Mouse (Mus musculus): ENCODE data around the gene Tmc6.
A peak's percentile ranks its signal among the peaks of the same experiment; 100 is the strongest.

Tmc6 gene

GRCm38 (mm10) chr11:117755891-117756290, 26.1 kb downstream of the Tmc6 start:
- DNase-seq (ENCODE audit: low spot score) = no peak

GRCm38 (mm10) chr11:117751544-117751943, 30.5 kb downstream of the Tmc6 start:
- DNase-seq (ENCODE audit: low spot score) = no peak

GRCm38 (mm10) chr11:117749414-117749813, 32.6 kb downstream of the Tmc6 start:
- no peak for DNase-seq (ENCODE audit: low spot score)

GRCm38 (mm10) chr11:117748628-117749027, 33.4 kb downstream of the Tmc6 start:
- DNase-seq (ENCODE audit: low spot score) = no peak

GRCm38 (mm10) chr11:117743454-117744030, 38.5 kb downstream of the Tmc6 start:
- no peak for DNase-seq (ENCODE audit: low spot score)

GRCm38 (mm10) chr11:117742715-117743114, 39.3 kb downstream of the Tmc6 start:
- DNase-seq (ENCODE audit: low spot score) = no peak

- no peak for DNase-seq (ENCODE audit: low spot score)
Measured at GRCm38 (mm10) chr11:117742243-117742642, 39.8 kb downstream of the Tmc6 start.

GRCm38 (mm10) chr11:117741128-117741527, 40.9 kb downstream of the Tmc6 start:
- DNase-seq (ENCODE audit: low spot score) = no peak

GRCm38 (mm10) chr11:117738123-117738522, 43.9 kb downstream of the Tmc6 start:
- DNase-seq (ENCODE audit: low spot score) = no peak

- no peak for DNase-seq (ENCODE audit: low spot score)
Measured at GRCm38 (mm10) chr11:117736037-117736689, 45.8 kb downstream of the Tmc6 start.

- DNase-seq (ENCODE audit: low spot score) = no peak
Measured at GRCm38 (mm10) chr11:117731470-117731869, 50.5 kb downstream of the Tmc6 start.

GRCm38 (mm10) chr11:117730490-117730838, 51.5 kb downstream of the Tmc6 start:
- no peak for DNase-seq (ENCODE audit: low spot score)

GRCm38 (mm10) chr11:117729798-117730489, 52.1 kb downstream of the Tmc6 start:
- DNase-seq (ENCODE audit: low spot score) = no peak

GRCm38 (mm10) chr11:117729341-117729740, 52.7 kb downstream of the Tmc6 start:
- no peak for DNase-seq (ENCODE audit: low spot score)

GRCm38 (mm10) chr11:117728841-117729240, 53.2 kb downstream of the Tmc6 start:
- peak; percentile 27 for DNase-seq (ENCODE audit: low spot score)

- no peak for DNase-seq (ENCODE audit: low spot score)
Measured at GRCm38 (mm10) chr11:117728245-117728644, 53.8 kb downstream of the Tmc6 start.

- no peak for DNase-seq (ENCODE audit: low spot score)
Measured at GRCm38 (mm10) chr11:117727031-117727430, 55.0 kb downstream of the Tmc6 start.

- no peak for DNase-seq (ENCODE audit: low spot score)
Measured at GRCm38 (mm10) chr11:117724604-117725301, 57.2 kb downstream of the Tmc6 start.

GRCm38 (mm10) chr11:117718838-117719237, 63.2 kb downstream of the Tmc6 start:
- no peak for DNase-seq (ENCODE audit: low spot score)
